Mouse (Mus musculus) adrenal gland, postnatal 14 days (tissue): Measurements from ENCODE around the gene Frs3. TPM values are rescaled to one million over a fixed set of nuclear protein-coding genes. Genes with fewer than 3 reads are reported as not detected.
"Not testable (repeated sequence)": the region's sequence is repeated elsewhere in the genome, so short reads cannot be mapped to it uniquely, and the experiment has no call there.

Experiments used
- DNase-seq: peaks from one replicate; pipeline ENCODE4 v3.0.0; 2021; ENCODE audit warnings: mixed read lengths
- long read RNA-seq, 2 experiments: library from polyadenylated mRNA; stranded (forward); transcript quantifications; one replicate each; pipeline ENCODE4 v2.0.0; 2021
- total RNA-seq: library from RNA; stranded (reverse); gene quantifications from 2 replicates; pipeline ENCODE4 v1.2.3, GENCODE M21; 2021

The Frs3 gene
- 3.8 and 4.8 TPM in 2 replicates for total RNA-seq
- long read RNA-seq, experiment 1, partial matches to known transcripts: 1 of 3 reads
- long read RNA-seq, experiment 1, other reads (novel, unspliced or antisense): 1 of 3 reads
- long read RNA-seq, experiment 2, partial matches to known transcripts: 0 of 3 reads
- long read RNA-seq, experiment 2, other reads (novel, unspliced or antisense): 2 of 3 reads

DNA sequence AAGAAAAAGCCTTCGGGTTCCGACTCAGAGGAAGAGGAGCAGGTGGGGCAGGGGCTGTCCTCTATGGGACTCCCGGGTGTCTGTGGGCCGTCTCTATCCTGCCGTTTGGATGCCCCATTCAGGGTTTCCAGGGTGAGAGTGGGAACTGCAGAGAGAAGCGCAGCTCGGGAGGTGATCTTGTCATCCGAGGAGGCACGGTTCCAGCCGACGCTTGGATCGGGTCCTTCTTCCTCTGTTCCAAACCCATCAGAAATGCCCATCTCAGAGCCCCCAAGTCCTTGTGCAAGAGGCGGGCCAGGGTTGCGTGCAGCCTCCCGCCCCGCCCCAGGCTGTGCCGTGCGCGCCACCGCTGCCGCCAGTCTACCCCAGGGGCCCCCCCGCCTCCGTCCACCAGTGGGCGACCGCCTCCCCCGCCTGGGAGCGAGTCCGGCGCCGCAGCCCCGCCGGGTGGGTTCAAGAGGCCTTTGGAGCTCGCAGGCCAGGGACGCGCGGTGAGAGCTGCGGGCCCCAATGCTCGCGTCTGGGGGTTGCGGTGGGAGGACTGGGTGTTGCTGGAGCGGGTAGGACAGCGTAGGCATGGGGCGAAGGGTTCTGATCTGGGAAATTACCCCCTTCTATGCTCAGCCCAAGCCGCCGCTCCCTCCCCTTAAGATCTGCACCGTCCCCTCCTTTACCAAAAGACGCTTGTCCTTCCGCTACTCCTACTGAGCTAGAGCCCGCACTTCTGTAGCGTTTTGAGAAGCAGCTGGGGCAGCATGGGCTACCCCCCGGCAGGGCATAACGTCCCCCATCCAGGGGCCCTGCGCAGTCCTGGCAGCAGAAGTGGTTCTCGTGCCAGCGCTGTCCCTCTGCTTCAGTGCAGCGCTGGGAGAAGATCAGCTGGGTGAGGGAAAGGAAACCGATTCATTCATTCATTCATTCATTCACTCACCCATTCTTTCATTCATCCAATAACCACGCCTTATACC, at the start of gene Frs3:
Gene Frs3, plus strand, starts transcription at position 423 of the 968 bp plus-strand sequence.
- DNase-seq: peak; percentile 88

DNA sequence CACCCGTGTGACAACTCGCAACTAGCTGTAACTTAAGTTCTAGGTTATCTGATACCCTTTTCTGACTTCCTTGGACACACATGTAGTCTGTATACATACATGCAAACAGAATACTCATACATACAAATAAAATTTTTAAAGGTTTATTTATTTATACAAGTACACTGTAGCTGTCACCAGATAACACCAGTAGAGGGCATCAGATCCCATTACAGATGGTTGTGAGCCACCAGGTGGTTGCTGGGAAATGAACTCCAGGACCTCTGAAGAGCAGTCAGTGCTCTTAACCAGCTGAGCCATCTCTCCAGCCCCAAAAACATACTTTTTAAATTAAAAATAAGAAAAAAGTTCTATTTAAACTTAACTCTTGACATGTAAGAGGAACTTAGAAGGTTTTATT, 45.8 kb upstream of the Frs3 start:
- no peak for DNase-seq

DNA sequence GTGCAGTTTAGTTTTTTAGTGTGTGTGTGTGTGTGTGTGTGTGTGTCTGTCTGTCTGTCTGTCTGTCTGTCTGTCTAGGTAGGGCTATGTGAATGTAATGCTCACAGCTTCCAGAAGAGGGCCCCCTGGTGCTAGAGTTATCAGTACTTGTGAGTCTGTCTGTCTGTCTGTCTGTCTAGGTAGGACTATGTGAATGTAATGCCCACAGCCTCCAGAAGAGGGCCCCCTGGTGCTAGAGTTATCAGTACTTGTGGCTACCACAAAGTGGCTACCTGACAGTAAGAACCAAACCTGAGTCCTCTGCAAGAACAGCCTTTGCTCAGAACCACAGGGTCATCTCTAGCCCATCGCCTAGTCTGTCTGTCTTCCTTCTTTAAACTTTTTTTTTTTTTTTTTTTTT, 42.1 kb upstream of the Frs3 start:
- peak; percentile 77 for DNase-seq

DNA sequence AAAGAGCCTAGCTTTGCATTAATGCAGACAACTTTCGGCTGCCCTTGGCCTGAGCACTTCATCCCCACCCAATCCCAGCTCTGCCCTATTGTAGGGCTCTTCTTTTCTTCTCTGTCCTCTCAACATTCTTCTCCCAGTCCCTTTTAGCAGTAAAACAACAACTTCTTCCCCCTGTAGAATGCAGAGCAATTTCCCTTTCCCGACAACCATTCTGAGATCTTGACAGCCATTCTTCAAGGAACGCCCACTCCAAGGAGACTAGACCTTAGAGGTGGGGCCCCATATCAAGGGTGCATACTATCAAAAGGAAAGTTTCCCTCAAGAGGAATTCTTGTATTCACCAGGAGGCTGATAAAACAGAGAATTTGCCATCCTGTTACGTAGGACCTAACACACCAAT, 39.9 kb upstream of the Frs3 start:
- no peak for DNase-seq

DNA sequence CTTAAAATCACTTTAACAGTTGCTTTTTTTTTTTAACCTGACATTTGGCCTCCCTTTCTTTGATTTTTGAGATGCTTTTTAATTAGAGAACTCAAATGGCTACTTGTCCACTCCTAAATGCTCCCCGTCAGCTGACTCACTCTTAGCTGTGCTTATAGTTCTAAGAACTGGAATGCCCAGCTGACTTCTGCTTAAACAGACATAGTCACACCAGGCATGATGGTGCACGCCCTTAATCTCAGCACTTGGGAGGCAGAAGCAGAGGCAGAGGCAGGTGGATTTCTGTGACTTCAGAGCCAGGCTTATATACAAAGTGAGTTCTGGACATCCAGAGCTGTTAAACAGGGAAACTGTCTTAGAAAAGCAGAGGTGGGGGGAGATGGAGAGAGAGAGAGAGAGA, 36.9 kb upstream of the Frs3 start:
- no peak for DNase-seq

DNA sequence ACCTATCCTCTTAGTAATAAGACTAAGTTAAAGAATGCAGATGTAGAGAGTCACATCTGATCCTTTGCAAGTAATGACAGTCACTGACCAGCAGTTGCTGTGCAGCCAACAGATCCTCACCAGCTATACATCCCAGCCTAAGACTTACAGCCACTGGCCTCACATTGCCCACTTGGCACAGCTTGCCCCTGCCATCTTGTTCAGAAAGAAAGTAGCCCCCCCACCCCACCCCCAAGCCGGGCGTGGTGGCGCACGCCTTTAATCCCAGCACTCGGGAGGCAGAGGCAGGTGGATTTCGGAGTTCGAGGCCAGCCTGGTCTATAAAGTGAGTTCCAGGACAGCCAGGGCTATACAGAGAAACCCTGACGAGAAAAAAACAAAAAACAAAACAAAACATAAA, 34.5 kb upstream of the Frs3 start:
- DNase-seq: not testable (repeated sequence)

DNA sequence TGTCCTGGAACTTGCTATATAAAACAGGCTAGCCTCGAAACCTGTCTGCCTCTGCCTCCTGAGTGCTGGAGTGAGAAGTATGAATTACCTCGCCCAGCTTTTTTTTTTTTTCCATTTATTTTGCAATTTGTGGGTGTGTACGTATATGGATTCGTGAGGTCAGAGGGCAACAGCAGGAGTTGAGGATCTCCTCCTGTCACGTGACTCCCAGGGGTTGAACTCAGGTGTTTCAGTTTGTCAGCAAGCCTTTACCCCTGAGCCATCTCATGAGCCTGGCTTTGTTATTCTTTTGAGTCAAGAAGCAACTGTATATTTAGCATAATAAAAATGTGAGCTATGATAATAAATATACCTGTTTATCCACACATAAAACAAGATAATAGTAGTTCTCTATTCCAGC, 33.1 kb upstream of the Frs3 start:
- no peak for DNase-seq

DNA sequence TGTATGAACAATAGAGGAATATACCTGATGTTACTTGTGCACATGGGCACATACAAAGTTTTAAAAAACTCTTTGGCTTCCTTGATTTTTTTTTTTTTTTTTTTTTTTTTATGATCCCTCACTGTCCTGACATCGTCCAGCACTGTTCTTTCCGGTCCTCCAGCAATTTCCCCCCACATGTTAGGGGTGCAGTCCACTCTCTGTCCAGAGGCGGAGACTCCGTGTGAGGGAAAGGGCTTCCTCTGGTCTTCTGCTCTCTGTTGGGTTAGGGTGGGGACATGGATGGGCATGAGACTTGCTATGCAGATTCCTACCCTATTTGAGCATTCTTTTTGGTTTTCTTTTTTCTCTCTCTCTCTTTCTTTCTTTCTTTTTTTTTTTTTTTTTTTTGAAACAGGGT, 30.9 kb upstream of the Frs3 start:
- no peak for DNase-seq

DNA sequence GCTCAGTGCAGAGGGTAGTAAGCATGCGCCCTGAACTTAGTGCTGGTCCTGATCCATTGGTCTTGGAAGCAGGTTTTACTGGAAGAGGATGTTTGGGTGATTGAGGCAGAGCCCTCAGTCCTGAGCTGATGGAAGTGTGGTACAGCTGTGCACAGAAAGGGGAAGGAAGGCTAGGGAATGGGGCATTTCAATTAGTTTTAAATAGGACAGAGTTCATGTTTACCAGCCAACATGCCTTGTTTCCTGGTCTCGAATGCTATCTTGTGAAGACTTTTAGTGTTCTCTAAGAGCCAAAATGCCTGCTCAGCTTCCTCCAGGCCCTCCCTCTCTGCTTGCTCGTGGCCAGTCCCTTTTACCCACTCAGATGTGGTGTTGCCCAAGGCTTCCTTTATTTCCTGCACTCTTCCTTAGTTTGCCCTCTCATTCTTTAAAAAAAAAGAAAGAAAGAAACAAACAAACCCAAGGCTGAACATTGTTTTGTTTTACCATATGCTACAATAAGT, 30.0 kb upstream of the Frs3 start:
- DNase-seq: no peak

DNA sequence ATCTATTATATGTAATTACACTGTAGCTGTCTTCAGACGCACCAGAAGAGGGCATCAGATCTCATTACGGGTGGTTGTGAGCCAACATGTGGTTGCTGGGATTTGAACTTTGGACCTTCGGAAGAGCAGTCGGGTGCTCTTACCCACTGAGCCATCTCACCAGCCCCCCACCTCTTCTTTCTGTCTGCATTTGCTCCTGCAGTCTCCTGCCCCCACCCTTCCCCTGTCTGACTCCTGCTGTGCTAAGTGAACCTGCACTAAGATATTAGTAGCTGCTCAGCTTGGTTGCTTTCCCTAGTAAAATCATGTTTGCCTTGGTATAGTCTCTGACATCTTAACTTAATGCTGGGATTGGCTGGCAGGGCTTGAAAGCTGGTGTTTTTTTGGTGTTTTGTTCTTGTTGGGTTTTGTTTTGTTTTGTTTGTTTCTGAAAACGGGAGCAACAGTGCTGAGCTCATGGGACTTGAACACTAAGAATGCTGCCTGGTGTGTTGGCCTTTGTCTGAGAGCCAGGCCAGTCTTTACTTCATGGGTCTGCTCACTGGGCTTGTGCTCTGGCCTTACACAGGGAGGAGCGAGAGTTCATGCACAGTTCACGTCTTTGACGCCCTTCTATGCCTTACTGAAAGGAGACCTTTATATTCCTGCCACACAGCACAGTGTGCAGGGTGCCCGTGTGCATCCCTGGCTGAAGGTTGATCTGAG, 25.7 kb upstream of the Frs3 start:
- no peak for DNase-seq

DNA sequence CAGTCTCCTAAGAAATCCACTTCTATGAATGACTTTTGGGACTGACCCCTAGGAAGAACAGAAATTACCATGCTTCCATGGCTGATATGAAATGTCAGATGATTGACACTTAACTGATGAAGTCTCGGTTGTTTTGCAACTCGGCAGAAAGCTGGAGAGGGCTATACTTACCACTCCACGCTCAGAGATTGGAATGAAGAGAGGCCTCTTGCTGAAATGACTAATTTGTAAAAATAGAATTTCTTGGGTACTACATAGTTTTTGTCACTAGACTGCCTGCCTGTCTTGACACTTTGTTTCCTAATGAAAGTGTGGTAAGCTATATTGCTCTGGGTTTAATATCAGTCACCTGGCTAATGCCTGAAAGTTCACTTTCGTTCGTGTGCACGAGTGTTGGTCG, 24.4 kb upstream of the Frs3 start:
- no peak for DNase-seq

DNA sequence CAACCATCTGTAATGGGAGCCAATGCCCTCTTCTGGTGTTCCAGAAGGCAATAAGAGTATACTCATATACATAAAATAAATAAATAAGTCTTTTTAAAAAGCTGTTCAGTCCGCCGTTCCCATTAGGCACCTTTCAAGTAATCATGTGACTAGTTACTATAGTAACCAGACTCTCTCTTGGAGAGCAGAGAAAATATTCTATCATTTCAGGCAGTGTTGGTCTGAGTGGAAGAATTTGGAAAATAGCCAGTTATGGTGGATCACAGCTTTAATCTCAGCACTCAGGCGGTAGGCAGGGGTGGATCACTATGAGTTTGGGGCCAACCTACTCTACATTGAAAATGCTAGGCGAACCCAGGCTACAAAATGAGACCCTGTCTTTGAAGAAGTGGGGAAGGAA, 19.7 kb upstream of the Frs3 start:
- no peak for DNase-seq

DNA sequence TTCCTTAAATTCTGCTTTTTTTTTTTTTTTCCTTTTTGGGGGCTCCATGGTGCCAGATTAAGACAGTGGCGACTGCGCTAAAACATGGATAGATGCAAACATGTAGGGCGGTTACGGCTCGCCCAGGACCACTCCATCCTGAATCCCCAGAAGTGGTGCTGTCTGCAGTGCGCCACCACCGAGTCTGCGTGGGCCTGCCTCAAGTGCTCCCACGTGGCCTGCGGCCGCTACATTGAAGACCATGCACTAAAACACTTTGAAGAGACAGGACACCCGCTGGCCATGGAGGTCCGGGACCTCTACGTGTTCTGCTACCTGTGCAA, 16.9 kb upstream of the Frs3 start:
- DNase-seq: no peak

DNA sequence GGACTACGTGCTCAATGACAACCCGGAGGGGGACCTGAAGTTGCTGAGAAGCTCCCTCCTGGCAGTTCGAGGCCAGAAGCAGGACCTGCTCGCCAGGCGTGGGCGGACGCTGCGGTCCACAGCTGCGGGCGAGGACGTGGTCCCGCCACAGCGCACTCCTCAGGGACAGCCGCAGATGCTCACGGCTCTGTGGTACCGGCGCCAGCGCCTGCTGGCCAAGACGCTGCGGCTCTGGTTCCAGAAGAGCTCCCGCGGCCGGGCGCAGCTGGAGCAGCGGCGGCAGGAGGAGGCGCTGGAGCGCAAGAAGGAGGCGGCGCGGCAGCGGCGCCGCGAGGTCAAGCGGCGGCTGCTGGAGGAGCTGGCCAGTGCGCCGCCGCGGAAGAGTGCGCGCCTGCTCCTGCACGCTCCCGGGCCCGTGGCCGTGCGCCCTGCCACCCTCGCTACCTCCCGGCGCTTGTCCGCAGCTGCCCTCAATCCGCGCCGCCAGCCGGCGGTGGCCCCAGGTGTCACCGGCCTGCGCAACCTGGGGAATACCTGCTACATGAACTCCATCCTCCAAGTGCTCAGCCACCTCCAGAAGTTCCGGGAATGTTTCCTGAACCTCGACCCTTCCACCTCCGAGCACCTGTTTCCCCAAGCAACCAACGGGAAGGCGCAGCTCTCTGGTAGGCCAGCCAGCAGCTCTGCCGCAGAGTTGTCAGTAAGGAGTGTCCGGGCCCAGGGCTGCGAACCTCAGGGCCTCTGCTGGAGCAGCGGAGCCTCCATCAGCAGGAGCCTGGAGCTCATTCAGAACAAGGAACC, 16.3 kb upstream of the Frs3 start:
- DNase-seq: peak; percentile 85

DNA sequence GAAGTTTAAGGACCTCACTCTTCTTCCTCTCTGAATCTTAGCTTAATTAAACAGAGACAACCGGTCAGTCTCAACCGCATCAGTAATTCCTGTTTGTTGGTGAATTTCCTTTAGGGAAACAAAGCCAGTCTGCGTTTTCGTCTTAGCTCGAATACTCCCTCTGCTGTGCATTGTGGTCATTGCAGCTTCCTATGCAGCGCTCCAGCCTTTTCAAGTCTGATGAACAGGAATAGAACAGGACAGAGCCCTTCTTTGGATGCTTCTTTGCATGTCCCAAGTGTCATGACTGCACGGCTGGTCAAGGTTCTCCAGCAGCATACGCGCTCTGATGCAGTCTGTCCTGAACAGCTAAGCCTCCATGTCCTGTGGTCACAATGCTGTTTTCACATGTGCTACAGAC, 12.2 kb upstream of the Frs3 start:
- peak; percentile 77 for DNase-seq

DNA sequence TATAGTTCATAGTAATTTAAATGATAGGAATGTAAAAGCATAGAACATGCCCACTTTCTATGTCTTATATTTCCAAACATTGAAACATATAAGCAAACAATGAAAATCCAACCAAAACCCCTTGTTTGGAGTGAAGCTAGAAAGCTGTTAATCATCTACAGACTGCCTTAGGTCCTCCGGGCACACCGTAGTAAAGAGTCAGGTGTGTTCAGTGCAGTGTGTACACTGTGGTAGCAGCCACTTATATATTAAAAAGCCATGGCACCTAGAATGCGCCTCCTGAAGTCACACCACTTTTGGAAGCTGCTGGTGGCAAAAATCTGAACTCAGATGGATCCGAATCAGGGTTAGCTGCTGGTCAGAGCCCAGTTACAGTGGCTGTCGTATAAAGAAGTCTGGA, 10.6 kb upstream of the Frs3 start:
- DNase-seq: no peak

DNA sequence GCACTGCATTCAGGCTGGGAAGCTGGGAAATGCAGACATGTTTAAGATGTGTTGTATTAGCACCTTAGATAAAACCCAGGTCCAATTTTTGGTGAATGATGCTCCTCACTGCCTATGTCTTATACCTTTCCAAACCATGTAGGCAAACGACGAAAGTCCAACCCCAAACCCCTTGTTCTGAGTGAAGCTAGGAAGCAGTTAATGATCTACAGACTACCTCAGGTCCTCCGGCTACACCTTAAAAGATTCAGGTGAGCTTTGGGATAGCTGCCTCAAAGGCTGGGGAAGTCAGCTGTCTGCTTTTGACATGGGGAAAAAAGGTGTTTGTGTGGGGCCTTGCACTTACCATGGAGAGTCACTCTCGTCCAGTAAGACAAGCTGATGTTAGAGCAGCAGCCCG, 10.1 kb upstream of the Frs3 start:
- DNase-seq: no peak

DNA sequence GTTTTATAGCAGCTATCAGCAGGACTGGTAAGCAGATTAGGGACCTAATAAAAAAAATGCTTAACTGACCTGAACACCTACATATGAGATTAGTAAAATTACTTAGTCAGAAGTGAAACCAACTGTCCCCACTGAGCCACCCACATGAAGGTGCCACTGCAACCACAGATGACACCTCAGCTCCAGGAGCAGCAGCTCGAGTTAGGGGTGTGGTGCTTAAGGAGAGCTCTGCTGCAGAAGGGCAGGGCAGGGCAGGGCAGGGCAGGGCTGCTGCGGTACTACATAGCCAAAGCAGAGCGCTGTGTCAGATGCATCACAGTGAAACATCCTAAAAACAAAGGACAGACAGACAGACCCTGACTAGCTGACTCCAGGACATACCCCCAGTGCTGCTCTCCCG, 6.0 kb upstream of the Frs3 start:
- DNase-seq: no peak

DNA sequence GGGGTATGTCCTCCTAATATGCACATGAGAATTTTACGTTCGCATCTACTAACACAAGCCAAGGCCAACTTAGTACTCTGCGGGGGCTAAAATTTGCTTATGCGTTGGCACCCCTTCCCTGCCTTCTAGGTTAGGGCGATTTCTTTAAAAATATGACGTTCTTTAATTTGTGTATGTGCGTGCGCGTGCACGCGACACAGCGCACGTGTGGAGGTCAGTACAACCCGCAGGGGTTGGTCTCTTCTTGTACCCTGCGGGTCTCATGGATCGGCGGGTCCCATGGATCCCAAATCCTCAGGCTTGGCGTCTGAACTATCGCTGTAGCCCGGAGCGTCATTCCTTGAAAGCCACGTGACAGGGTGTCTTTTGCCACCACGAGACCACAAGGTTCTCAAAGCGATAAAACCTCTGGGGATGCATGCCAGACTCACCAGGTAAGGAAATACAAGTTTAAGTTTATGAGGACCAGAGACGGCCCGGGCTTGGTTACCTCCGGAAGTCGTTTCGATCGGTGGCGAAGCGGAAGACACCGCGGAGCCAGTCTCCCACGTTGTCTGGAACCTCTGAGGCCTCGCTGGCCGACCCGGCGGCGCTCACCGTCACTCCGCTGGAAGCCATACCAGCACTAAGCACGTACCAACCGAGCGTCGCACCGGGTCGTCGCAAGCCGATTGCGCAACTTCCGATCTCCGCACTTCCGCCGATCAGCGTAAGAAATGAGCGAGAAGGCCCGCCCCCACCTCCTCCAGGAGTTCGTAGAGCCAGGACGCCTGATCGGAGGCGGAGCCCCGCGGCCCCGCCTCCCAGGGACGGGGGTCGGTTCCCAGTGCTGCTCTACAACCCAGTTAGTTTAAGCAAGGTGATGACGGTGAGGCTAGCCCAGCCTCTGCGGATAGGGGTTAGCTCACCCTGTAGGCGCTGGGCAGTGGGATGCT, 1.2 kb upstream of the Frs3 start:
- peak; percentile 97 for DNase-seq

DNA sequence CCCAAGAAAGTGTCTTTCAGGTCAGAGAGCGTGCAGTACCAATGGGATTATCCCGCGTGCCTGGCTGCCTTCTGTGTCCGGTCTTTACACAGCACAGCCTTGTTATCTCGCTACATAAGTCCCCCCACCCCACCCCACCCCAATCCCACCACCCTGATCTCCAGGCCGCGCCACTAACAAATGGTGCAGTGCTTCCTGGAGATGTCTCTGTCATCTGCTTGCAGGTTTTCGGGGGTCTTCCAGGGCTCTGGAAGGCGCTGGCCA, 554 bp upstream of the Frs3 start, which contains the start of gene Tomm6:
Gene Tomm6, minus strand, starts transcription at position 43 of the 264 bp plus-strand sequence.
- DNase-seq: no peak

DNA sequence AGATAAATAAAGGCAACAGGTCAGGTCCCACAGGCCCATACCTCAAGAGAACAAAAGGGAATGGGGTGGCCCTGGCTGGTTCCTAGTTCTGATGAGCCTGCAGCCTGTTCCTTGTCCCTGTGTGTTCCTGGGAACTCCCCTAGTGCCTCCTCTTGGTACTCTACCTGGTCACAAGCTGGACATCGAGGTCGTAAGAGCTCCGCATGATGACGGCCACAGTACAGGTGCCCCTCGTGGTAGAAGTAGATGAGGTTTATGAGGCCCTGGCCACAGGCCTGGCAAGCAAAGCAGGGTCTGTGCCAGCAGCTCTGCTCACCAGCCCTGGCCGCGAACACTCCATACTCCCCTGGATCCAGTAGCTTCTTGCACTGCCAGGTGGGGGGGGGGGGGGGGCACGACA, 1.1 kb downstream of the Frs3 start:
- no peak for DNase-seq
